Mouse (Mus musculus): Measurements from ENCODE around the gene Pdzk1. TPM values are rescaled to one million over a fixed set of nuclear protein-coding genes. Genes with fewer than 3 reads are reported as not detected.

Gene Pdzk1
- polyA plus RNA-seq, 1 experiment from 2014 or later, result not detected

DNA sequence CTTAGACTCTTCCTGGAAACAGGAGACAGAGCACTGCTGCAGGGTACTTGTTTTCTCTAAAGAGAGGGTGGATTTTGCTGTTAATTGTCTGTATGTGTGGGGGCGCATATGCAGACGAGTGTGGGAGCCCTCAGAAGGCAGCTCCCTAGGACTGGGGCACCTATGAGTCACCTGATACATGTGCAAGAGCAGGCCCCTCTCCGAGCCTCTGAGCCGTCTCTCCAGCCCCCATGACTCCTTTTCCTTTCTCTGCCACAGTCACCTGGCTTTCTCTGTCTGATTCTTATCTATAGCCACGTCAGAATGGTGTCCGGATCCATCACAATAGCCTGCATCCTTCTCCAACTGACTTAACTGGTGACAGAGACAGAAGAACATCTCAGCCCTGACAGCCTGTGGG is 52.5 kb downstream of the Pdzk1 start:
- DNase-seq (ENCODE audit: low spot score) (no peak), ATAC-seq (ENCODE audit: insufficient number of reproducible peaks, low FRiP score, low TSS enrichment, low read depth) (no peak)
- Histone ChIP-seq H3K27me3 (ENCODE audit: control insufficient read depth, insufficient read depth, low read length) (no peaks in the 10 kb centered on the region), H3K9me3 (ENCODE audit: control insufficient read depth, low read length) (no peaks in the 10 kb centered on the region), H3K4me1 (ENCODE audit: control insufficient read depth, insufficient read depth, low read length) (no peaks in the 10 kb centered on the region), H3K36me3 (ENCODE audit: control insufficient read depth, insufficient read depth, low read length) (peaks cover 3% of the 10 kb centered on the region; the same call in 1 of the 2 replicates), H3K27ac (replicated peaks; ENCODE audit: low read depth, low read length) (no peak overlapping the region), H3K9ac (ENCODE audit: low read length) (no peak overlapping the region), H3K4me2 (ENCODE audit: low read depth, severe bottlenecking) (no peak overlapping the region), H3K4me3 (ENCODE audit: low read depth, low read length) (no peak overlapping the region)
- 90% methylated on average over 6 of the region's 6 CpGs for WGBS

DNA sequence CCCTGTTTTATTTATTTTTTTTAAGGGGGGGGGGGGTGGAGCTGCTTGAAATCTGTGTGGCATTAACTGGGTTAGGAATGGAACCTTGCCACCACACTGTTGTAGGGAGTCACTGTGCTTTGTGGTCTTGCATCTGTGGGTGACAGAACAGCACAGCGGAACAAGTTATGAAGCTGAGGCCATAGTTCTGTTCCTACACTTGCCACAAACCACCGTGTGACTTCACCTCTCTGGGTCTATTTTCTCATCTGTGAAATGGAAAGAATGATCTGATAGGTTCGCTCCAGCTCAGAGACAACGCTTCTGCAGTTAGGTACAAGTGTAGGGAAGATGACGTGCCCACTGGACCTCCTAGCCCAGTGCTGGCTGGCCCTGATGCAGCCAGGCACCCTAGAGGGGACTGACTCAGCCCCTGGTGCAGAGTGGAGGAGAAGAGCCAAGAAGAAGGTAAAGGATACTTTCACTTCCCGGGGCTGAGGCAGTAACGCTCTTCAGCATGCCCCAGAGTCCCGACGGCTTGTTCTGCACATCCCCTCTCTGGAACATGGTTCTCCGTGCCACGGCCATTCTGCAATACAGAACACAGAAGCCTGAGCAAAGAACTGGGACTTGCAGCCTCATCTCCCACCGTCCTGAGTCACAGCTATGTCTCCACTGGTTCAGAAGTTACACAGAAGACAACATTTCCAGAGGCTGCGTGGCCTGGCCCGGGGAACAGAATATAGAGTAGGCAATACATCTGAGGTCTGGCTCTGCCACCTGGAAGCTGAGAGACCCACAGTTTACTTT is 53.2 kb downstream of the Pdzk1 start:
- Histone ChIP-seq H3K4me3 (ENCODE audit: low read depth, low read length) (no peak overlapping the region), H3K36me3 (ENCODE audit: control insufficient read depth, insufficient read depth, low read length) (peaks cover 3% of the 10 kb centered on the region; the same call in 1 of the 2 replicates), H3K4me1 (ENCODE audit: control insufficient read depth, insufficient read depth, low read length) (no peaks in the 10 kb centered on the region), H3K4me2 (ENCODE audit: low read depth, severe bottlenecking) (no peak overlapping the region), H3K9me3 (ENCODE audit: control insufficient read depth, low read length) (no peaks in the 10 kb centered on the region), H3K27me3 (ENCODE audit: control insufficient read depth, insufficient read depth, low read length) (no peaks in the 10 kb centered on the region), H3K9ac (ENCODE audit: low read length) (no peak overlapping the region), H3K27ac (replicated peaks; ENCODE audit: low read depth, low read length) (no peak overlapping the region)
- DNase-seq (ENCODE audit: low spot score) (no peak), ATAC-seq (ENCODE audit: insufficient number of reproducible peaks, low FRiP score, low TSS enrichment, low read depth) (no peak)
- WGBS, result 94% methylated on average over 14 of the region's 14 CpGs

DNA sequence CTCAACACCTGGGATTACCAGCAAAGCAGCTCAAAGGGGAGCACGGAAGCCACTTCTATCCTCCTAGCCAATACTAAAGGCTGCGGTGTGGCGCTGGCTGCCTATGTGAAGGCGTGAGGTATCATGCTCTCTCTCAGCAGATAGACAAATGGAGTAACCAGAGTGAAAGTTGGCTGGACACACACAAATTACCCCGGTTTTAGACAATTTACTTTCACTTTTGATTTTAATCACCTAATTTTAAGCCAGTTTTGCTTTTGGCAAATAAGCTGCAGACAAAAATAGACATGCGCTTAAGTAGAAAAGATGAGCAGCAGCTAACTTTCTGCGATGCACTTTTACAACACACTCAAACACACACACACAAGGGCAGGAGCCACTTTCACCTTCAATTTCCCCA is 54.6 kb downstream of the Pdzk1 start:
- no peak overlapping the region for H3K4me3 ChIP-seq (ENCODE audit: low read depth, low read length)
- H3K36me3 ChIP-seq (ENCODE audit: control insufficient read depth, insufficient read depth, low read length), result peaks cover 3% of the 10 kb centered on the region; the same call in 1 of the 2 replicates
- ATAC-seq (ENCODE audit: insufficient number of reproducible peaks, low FRiP score, low TSS enrichment, low read depth) (no peak), DNase-seq (ENCODE audit: low spot score) (no peak)
- no peak overlapping the region for H3K27ac ChIP-seq (replicated peaks; ENCODE audit: low read depth, low read length)
- WGBS, result 96% methylated on average over 7 of the region's 7 CpGs
- no peak overlapping the region for H3K9ac ChIP-seq (ENCODE audit: low read length)
- no peaks in the 10 kb centered on the region for H3K9me3 ChIP-seq (ENCODE audit: control insufficient read depth, low read length)
- H3K4me1 ChIP-seq (ENCODE audit: control insufficient read depth, insufficient read depth, low read length), result no peaks in the 10 kb centered on the region
- H3K27me3 ChIP-seq (ENCODE audit: control insufficient read depth, insufficient read depth, low read length), result no peaks in the 10 kb centered on the region
- H3K4me2 ChIP-seq (ENCODE audit: low read depth, severe bottlenecking), result no peak overlapping the region

GRCm38 (mm10) chr3:96902336-96902999 is 73.4 kb downstream of the Pdzk1 start:
- Histone ChIP-seq H3K27ac (replicated peaks; ENCODE audit: low read depth, low read length) (no peak overlapping the region), H3K4me2 (ENCODE audit: low read depth, severe bottlenecking) (no peak overlapping the region), H3K27me3 (ENCODE audit: control insufficient read depth, insufficient read depth, low read length) (no peaks in the 10 kb centered on the region), H3K9ac (ENCODE audit: low read length) (no peak overlapping the region), H3K36me3 (ENCODE audit: control insufficient read depth, insufficient read depth, low read length) (no peaks in the 10 kb centered on the region), H3K4me1 (ENCODE audit: control insufficient read depth, insufficient read depth, low read length) (peaks cover 4% of the 10 kb centered on the region; the same call in 1 of the 2 replicates), H3K9me3 (ENCODE audit: control insufficient read depth, low read length) (no peaks in the 10 kb centered on the region), H3K4me3 (ENCODE audit: low read depth, low read length) (no peak overlapping the region)
- DNase-seq (ENCODE audit: low spot score), result no peak
- no peak for ATAC-seq (ENCODE audit: insufficient number of reproducible peaks, low FRiP score, low TSS enrichment, low read depth)
- 88% methylated on average over 4 of the region's 4 CpGs for WGBS

DNA sequence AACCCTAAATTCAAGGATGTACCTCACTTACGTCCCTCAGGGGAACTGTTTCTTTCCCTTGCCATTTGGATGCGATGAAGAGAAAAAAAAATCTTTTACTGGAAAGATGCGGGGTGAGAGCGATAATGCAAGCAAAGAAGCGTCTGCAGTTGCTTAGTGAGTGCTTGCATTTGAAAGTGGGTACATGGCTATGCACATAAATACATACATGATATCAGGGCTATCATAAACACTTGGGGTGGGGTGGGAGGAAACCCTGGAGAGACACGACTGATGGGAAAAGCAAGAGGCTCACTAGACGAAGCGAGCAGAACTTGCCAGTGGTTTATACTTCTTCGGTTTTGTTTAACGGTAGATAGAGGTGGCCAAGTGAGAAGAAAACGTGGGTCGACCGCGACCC is 75.3 kb downstream of the Pdzk1 start, which contains the start of gene Gja5:
TSS of gene Gja5 (plus strand) at position 301 of the 400 bp plus-strand sequence.
- H3K9ac ChIP-seq (ENCODE audit: low read length), result peak within 1 kb of the TSS; percentile 76
- DNase-seq (ENCODE audit: low spot score) (no peak), ATAC-seq (ENCODE audit: insufficient number of reproducible peaks, low FRiP score, low TSS enrichment, low read depth) (no peak)
- peak within 1 kb of the TSS; percentile 92 for H3K4me3 ChIP-seq (ENCODE audit: low read depth, low read length)
- H3K27me3 ChIP-seq (ENCODE audit: control insufficient read depth, insufficient read depth, low read length), result no peaks in the 10 kb centered on the region
- no peak within 1 kb of the TSS for H3K27ac ChIP-seq (replicated peaks; ENCODE audit: low read depth, low read length)
- H3K9me3 ChIP-seq (ENCODE audit: control insufficient read depth, low read length), result no peaks in the 10 kb centered on the region
- WGBS, result 16% methylated on average over 14 of the region's 14 CpGs
- H3K4me1 ChIP-seq (ENCODE audit: control insufficient read depth, insufficient read depth, low read length), result peaks cover 4% of the 10 kb centered on the region; the same call in 1 of the 2 replicates
- no peaks in the 10 kb centered on the region for H3K36me3 ChIP-seq (ENCODE audit: control insufficient read depth, insufficient read depth, low read length)
- H3K4me2 ChIP-seq (ENCODE audit: low read depth, severe bottlenecking), result peak within 1 kb of the TSS; percentile 72

DNA sequence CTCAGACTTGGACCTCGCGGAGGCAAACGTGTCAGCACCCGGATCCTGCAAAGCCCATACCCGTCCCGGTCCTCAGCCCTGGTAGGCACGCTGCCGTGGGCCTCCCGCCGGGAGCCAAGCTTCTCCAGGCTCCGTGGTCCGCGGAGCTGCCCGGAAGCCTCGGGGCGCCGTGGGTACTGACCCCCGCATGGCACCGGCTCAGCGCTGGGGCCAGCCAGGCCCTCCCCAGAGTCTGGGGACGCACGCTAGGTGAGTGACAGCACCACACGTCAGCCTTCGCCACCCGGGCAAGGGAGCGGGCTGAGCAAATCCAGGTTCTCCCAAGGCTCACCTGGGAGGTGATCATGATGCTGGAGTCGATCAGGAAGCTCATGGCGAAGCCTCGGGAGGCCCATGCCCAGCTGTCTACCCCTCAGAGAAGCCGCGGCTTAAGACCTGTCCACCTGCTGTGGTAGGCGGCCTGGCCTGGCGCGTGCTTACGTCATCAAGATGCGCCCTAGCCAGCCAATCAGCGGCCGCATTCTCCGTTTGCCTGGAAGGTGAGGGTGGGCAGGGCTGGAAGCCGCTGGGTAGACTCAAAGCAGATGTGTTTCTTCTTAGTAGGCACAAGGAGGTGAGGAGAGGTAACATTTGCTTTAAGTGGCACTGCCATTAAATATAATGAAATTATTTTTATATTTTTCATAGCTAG is 75.9 kb downstream of the Pdzk1 start, which contains the start of gene Gpr89:
TSS of gene Gpr89 (minus strand) at position 496 of the 691 bp plus-strand sequence.
- Histone ChIP-seq H3K4me1 (ENCODE audit: control insufficient read depth, insufficient read depth, low read length) (peaks cover 4% of the 10 kb centered on the region; the same call in 1 of the 2 replicates), H3K9me3 (ENCODE audit: control insufficient read depth, low read length) (no peaks in the 10 kb centered on the region), H3K9ac (ENCODE audit: low read length) (peak within 1 kb of the TSS; percentile 76), H3K4me3 (ENCODE audit: low read depth, low read length) (peak within 1 kb of the TSS; percentile 92), H3K36me3 (ENCODE audit: control insufficient read depth, insufficient read depth, low read length) (no peaks in the 10 kb centered on the region), H3K27me3 (ENCODE audit: control insufficient read depth, insufficient read depth, low read length) (no peaks in the 10 kb centered on the region), H3K27ac (replicated peaks; ENCODE audit: low read depth, low read length) (no peak within 1 kb of the TSS), H3K4me2 (ENCODE audit: low read depth, severe bottlenecking) (peak within 1 kb of the TSS; percentile 72)
- peak; percentile 95 for ATAC-seq (ENCODE audit: insufficient number of reproducible peaks, low FRiP score, low TSS enrichment, low read depth)
- WGBS, result under 1% methylated on average over 40 of the region's 40 CpGs
- peak; percentile 97 for DNase-seq (ENCODE audit: low spot score)

DNA sequence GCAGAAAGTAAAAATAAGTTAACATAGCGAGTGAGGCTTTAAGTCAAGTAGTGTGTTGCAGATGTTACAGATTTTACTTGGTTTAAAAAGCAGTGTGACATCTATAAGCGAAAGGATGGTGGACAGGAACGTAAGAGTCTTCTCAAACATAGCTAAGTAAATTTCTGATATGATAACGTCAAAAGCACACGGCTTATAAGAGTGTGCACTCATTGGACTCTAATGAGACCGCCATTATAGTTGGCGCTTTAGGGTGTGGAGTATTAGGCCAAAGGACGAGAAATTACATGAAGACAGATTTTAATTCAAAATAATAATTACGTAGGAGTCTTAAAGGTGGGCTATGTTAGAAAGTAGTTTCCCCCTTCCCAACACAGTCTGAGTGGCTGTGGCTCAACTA is 76.5 kb downstream of the Pdzk1 start:
- H3K4me3 ChIP-seq (ENCODE audit: low read depth, low read length), result peak overlapping the region; percentile 92
- WGBS, result 55% methylated on average over 9 of the region's 9 CpGs
- peaks cover 4% of the 10 kb centered on the region; the same call in 1 of the 2 replicates for H3K4me1 ChIP-seq (ENCODE audit: control insufficient read depth, insufficient read depth, low read length)
- H3K9ac ChIP-seq (ENCODE audit: low read length), result no peak overlapping the region
- DNase-seq (ENCODE audit: low spot score) (no peak), ATAC-seq (ENCODE audit: insufficient number of reproducible peaks, low FRiP score, low TSS enrichment, low read depth) (no peak)
- no peak overlapping the region for H3K27ac ChIP-seq (replicated peaks; ENCODE audit: low read depth, low read length)
- no peaks in the 10 kb centered on the region for H3K9me3 ChIP-seq (ENCODE audit: control insufficient read depth, low read length)
- no peaks in the 10 kb centered on the region for H3K36me3 ChIP-seq (ENCODE audit: control insufficient read depth, insufficient read depth, low read length)
- H3K4me2 ChIP-seq (ENCODE audit: low read depth, severe bottlenecking), result peak overlapping the region; percentile 72
- 0 out of 2 replicates have a peak, but pooled peaks cover 2% of the 10 kb centered on the region for H3K27me3 ChIP-seq (ENCODE audit: control insufficient read depth, insufficient read depth, low read length)

Measured in limb, embryonic 11.5 days (tissue).